18 mouse cellular contexts compared by ENCODE assay signal in genomic region chr6:5052309-5052708, GRCm38 (mm10).
DNase-seq lines count a peak whose midpoint lies in the region; ATAC-seq lines count a peak whose summit lies in the region.
"Had no signal": no experiment of that assay in that cellular context is flagged by ENCODE, and none has a peak within 500 bp of the region (broad histone marks: within the 10 kb centered on the region; RNA-seq: fewer than 3 reads in every experiment).

No protein-coding gene starts in this region.

- 47% methylated on average over 2 of the region's 2 CpGs for WGBS in embryonic facial prominence, embryonic 14.5 days
- WGBS in embryonic facial prominence, embryonic 10.5 days, result 79% methylated on average over 2 of the region's 2 CpGs

- no peaks in the 10 kb centered on the region for H3K9me3 ChIP-seq in embryonic facial prominence, embryonic 14.5 days (ENCODE audit: control insufficient read depth, low read length)
- H3K9me3 ChIP-seq in embryonic facial prominence, embryonic 10.5 days, result no peaks in the 10 kb centered on the region
- H3K9me3 ChIP-seq: forebrain, embryonic 10.5 days; hindbrain, embryonic 10.5 days; limb, embryonic 13.5 days; stomach, embryonic 15.5 days had no signal

- H3K36me3 ChIP-seq in embryonic facial prominence, embryonic 14.5 days (ENCODE audit: control insufficient read depth, insufficient read depth, low read length), result no peaks in the 10 kb centered on the region
- H3K36me3 ChIP-seq in embryonic facial prominence, embryonic 10.5 days (replicated peaks), result 0 out of 2 replicates have a peak, but pooled peaks cover 2% of the 10 kb centered on the region
- H3K36me3 ChIP-seq: stomach, embryonic 15.5 days had no signal

- peak; percentile 8 for DNase-seq in embryonic facial prominence, embryonic 14.5 days (ENCODE audit: low spot score)
- no peak for DNase-seq in embryonic facial prominence, embryonic 10.5 days (ENCODE audit: low spot score)
- DNase-seq in right cerebral cortex, postnatal 25 days, result peak; percentile 11
- DNase-seq in right cerebral cortex, adult 2 months (ENCODE audit: low spot score in 2 of 2), result no peak
- peak; percentile 20 to 35 for DNase-seq in cerebellum, postnatal 36 days
- DNase-seq in gastrocnemius, postnatal 14 days, result no peak
- no peak for DNase-seq in left cerebral cortex, adult 9 months (ENCODE audit: low spot score in 2 of 2)
- DNase-seq: adrenal gland, postnatal 10 days; B cell, adult 2 months; embryo, embryonic 11 days; kidney, adult 2 months had no signal

- no peaks in the 10 kb centered on the region for H3K4me1 ChIP-seq in embryonic facial prominence, embryonic 14.5 days (ENCODE audit: control insufficient read depth, insufficient read depth, low read length)
- peaks cover 13% of the 10 kb centered on the region for H3K4me1 ChIP-seq in embryonic facial prominence, embryonic 10.5 days
- H3K4me1 ChIP-seq: forebrain, embryonic 10.5 days; hindbrain, embryonic 10.5 days; limb, embryonic 13.5 days; stomach, embryonic 15.5 days had no signal

- no peak overlapping the region for H3K4me3 ChIP-seq in embryonic facial prominence, embryonic 14.5 days (ENCODE audit: low read depth, low read length)
- H3K4me3 ChIP-seq in embryonic facial prominence, embryonic 10.5 days, result no peak overlapping the region
- H3K4me3 ChIP-seq: forebrain, embryonic 10.5 days; hindbrain, embryonic 10.5 days; layer of hippocampus, adult 2 months; limb, embryonic 13.5 days; stomach, embryonic 15.5 days had no signal

- H3K4me2 ChIP-seq in embryonic facial prominence, embryonic 14.5 days (ENCODE audit: low read depth, low read length), result no peak overlapping the region
- H3K4me2 ChIP-seq: limb, embryonic 13.5 days; stomach, embryonic 15.5 days had no signal

- ATAC-seq in embryonic facial prominence, embryonic 14.5 days (ENCODE audit: low read depth), result no peak
- ATAC-seq in monocyte, adult 5-6 weeks (replicated peaks; ENCODE audit: insufficient number of reproducible peaks, low FRiP score, low TSS enrichment, poor library complexity, severe bottlenecking), result 0 out of 2 replicates have a peak, but pooled peaks have one; percentile 31
- ATAC-seq: Patski had no signal

- H3K9ac ChIP-seq in embryonic facial prominence, embryonic 14.5 days (ENCODE audit: low read depth, low read length), result no peak overlapping the region
- H3K9ac ChIP-seq: limb, embryonic 13.5 days; stomach, embryonic 15.5 days had no signal

- H3K27ac ChIP-seq in embryonic facial prominence, embryonic 14.5 days (replicated peaks; ENCODE audit: low read depth, low read length), result no peak overlapping the region
- no peak overlapping the region; the same call in 1 of the 2 replicates for H3K27ac ChIP-seq in embryonic facial prominence, embryonic 10.5 days (replicated peaks)
- H3K27ac ChIP-seq: forebrain, embryonic 10.5 days; hindbrain, embryonic 10.5 days; layer of hippocampus, adult 2 months; limb, embryonic 13.5 days; stomach, embryonic 15.5 days had no signal

- intact Hi-C loops in gastrocnemius, postnatal 14 days (cut with DNase I; ENCODE audit: low total_unique reads), result no loop called here

- no peaks in the 10 kb centered on the region for H3K27me3 ChIP-seq in embryonic facial prominence, embryonic 14.5 days (replicated peaks; ENCODE audit: control insufficient read depth, insufficient read depth, low read length)
- H3K27me3 ChIP-seq in embryonic facial prominence, embryonic 10.5 days (replicated peaks; ENCODE audit: low read depth, poor library complexity, severe bottlenecking), result no peaks in the 10 kb centered on the region
- H3K27me3 ChIP-seq: limb, embryonic 13.5 days; Patski; stomach, embryonic 15.5 days had no signal

Comparison
In these comparisons a context has a peak if more than half of its experiments do, and no peak if none do; other contexts are left out.
1. DNase-seq: peak in embryonic facial prominence, embryonic 14.5 days (single experiment), right cerebral cortex, postnatal 25 days (single experiment) and cerebellum, postnatal 36 days (2 of 2); none in embryonic facial prominence, embryonic 10.5 days (single experiment), right cerebral cortex, adult 2 months (0 of 2), gastrocnemius, postnatal 14 days (single experiment) and left cerebral cortex, adult 9 months (0 of 2).